Mouse (Mus musculus): ENCODE measurements around the gene Egfr. TPM values are rescaled to one million over a fixed set of nuclear protein-coding genes. Genes with fewer than 3 reads are reported as not detected.

Gene Egfr
- polyA plus RNA-seq, 1 experiment, result 4.1 TPM

- Histone ChIP-seq H3K36me3 (ENCODE audit: control insufficient read depth, insufficient read depth) (no peaks in the 10 kb centered on the region), H3K27me3 (ENCODE audit: control insufficient read depth, insufficient read depth, insufficient read length) (no peaks in the 10 kb centered on the region), H3K79me2 (ENCODE audit: control insufficient read depth, insufficient read depth) (no peaks in the 10 kb centered on the region), H3K4me3 (no peak overlapping the region), H3ac (ENCODE audit: control insufficient read depth, insufficient read length) (no peak overlapping the region), H3K4me2 (ENCODE audit: low read depth) (peak overlapping the region; percentile 31)
- no peak for TF ChIP-seq CEBPB (IDR thresholded peaks at IDR 0.05; ENCODE audit: insufficient read depth, poor library complexity, severe bottlenecking)
- no peak for TF ChIP-seq MYOD1 (IDR thresholded peaks at IDR 0.05; ENCODE audit: control insufficient read depth in 1 of 3, insufficient read length in 2 of 3, low read depth in 2 of 3)
- no peak for TF ChIP-seq MYOG (IDR thresholded peaks at IDR 0.05; ENCODE audit: control insufficient read depth in 1 of 3, insufficient read depth in 1 of 3, insufficient read length in 2 of 3, low read depth in 2 of 3)
- no peak for TF ChIP-seq TCF3 (IDR thresholded peaks at IDR 0.05; ENCODE audit: insufficient read length, low read depth)
- TF ChIP-seq POLR2A (IDR thresholded peaks at IDR 0.05; ENCODE audit: insufficient read length, low read depth), result no peak
- no peak for TF ChIP-seq MAX (IDR thresholded peaks at IDR 0.05; ENCODE audit: low read depth)
- TF ChIP-seq POLR2AphosphoS2 (IDR thresholded peaks at IDR 0.05; ENCODE audit: insufficient read length, low read depth), result no peak
- TF ChIP-seq E2F4 (IDR thresholded peaks at IDR 0.05; ENCODE audit: insufficient read depth), result no peak
- TF ChIP-seq REST (IDR thresholded peaks at IDR 0.05; ENCODE audit: insufficient read depth, insufficient read length), result no peak
- no peak for TF ChIP-seq USF1 (IDR thresholded peaks at IDR 0.05; ENCODE audit: low read depth)
- TF ChIP-seq TCF12 (IDR thresholded peaks at IDR 0.05; ENCODE audit: insufficient read depth, poor library complexity, severe bottlenecking), result no peak
These were observed 40.9 kb downstream of the Egfr start for GRCm38 (mm10) chr11:16792638-16793585.

DNA sequence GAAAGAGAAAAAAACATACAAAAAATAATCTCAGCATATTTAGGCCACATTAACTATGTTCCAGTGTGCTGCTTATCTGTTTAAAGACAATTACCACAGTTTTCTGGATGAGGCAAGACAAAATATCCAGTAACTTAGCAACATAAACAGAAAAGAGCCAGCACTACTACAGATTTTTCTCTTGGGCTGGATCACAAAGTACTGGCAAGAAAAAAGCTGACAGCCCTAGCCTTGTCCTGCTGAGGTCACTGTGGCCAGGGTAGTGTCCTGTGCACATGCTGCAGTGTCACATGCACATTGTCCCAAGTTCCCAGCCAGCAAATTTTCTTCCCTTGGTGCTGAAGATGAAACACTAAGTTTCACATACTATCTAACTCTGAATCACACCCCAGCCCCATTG, 43.0 kb downstream of the Egfr start:
- TF ChIP-seq SRF (IDR thresholded peaks at IDR 0.05; ENCODE audit: control insufficient read depth, insufficient read length, low read depth) (no peak), MYOD1 (IDR thresholded peaks at IDR 0.05; ENCODE audit: control insufficient read depth in 1 of 3, insufficient read length in 2 of 3, low read depth in 2 of 3) (no peak), TCF12 (IDR thresholded peaks at IDR 0.05; ENCODE audit: insufficient read depth, poor library complexity, severe bottlenecking) (no peak), TCF3 (IDR thresholded peaks at IDR 0.05; ENCODE audit: insufficient read length, low read depth) (no peak), REST (IDR thresholded peaks at IDR 0.05; ENCODE audit: insufficient read depth, insufficient read length) (no peak), E2F4 (IDR thresholded peaks at IDR 0.05; ENCODE audit: insufficient read depth) (no peak), CEBPB (IDR thresholded peaks at IDR 0.05; ENCODE audit: insufficient read depth, poor library complexity, severe bottlenecking) (no peak), USF1 (IDR thresholded peaks at IDR 0.05; ENCODE audit: low read depth) (no peak), MYOG (IDR thresholded peaks at IDR 0.05; ENCODE audit: control insufficient read depth in 1 of 3, insufficient read depth in 1 of 3, insufficient read length in 2 of 3, low read depth in 2 of 3) (no peak), POLR2AphosphoS2 (IDR thresholded peaks at IDR 0.05; ENCODE audit: insufficient read length, low read depth) (no peak), MAX (IDR thresholded peaks at IDR 0.05; ENCODE audit: low read depth) (no peak), POLR2A (IDR thresholded peaks at IDR 0.05; ENCODE audit: insufficient read length, low read depth) (no peak)
- Histone ChIP-seq H3K79me2 (ENCODE audit: control insufficient read depth, insufficient read depth) (no peaks in the 10 kb centered on the region), H3K4me2 (ENCODE audit: low read depth) (no peak overlapping the region), H3ac (ENCODE audit: control insufficient read depth, insufficient read length) (no peak overlapping the region), H3K27me3 (ENCODE audit: control insufficient read depth, insufficient read depth, insufficient read length) (no peaks in the 10 kb centered on the region), H3K36me3 (ENCODE audit: control insufficient read depth, insufficient read depth) (no peaks in the 10 kb centered on the region), H3K4me3 (no peak overlapping the region)

DNA sequence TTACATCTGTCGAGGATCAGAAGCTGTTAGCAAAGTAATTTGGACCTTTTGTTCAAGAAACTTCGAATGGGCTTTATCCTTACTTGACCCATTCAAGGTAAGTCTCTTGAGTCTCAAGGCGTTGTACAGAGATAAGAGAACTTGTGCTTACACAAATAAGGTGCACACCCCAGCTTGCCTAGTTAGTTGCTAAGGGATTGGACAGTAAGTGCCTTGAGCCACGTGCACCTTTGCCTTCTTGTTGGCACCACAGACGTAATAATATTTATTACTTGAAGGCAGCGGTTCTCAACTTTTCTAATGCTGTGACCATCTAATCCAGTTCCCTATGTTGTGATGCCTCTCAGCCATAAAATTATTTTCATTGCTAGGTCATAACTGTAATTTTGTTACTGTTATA, 43.5 kb downstream of the Egfr start:
- Histone ChIP-seq H3K27me3 (ENCODE audit: control insufficient read depth, insufficient read depth, insufficient read length) (no peaks in the 10 kb centered on the region), H3K36me3 (ENCODE audit: control insufficient read depth, insufficient read depth) (no peaks in the 10 kb centered on the region), H3K4me2 (ENCODE audit: low read depth) (no peak overlapping the region), H3K79me2 (ENCODE audit: control insufficient read depth, insufficient read depth) (no peaks in the 10 kb centered on the region), H3K4me3 (no peak overlapping the region), H3ac (ENCODE audit: control insufficient read depth, insufficient read length) (no peak overlapping the region)
- TF ChIP-seq CEBPB (IDR thresholded peaks at IDR 0.05; ENCODE audit: insufficient read depth, poor library complexity, severe bottlenecking) (no peak), POLR2A (IDR thresholded peaks at IDR 0.05; ENCODE audit: insufficient read length, low read depth) (no peak)

DNA sequence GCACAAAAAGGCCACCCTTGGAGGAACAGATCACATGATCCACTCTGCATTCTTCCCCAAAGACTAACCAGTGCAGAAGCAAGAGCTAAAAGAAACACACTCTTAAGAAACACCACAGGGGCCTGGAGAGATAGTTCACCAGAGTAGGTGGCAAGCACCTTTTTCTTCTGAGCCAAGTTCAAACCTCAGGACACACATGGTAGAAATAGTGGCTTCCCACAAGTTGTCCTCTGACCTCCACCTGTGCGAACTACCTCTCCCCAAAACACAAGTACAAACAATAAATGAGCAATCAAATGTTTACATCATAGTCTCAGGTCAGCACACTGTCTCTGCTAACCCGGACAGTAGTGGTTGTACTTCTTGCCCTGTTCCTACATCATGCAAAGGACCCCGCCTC, 45.5 kb downstream of the Egfr start:
- H3K27me3 ChIP-seq (ENCODE audit: control insufficient read depth, insufficient read depth, insufficient read length), result no peaks in the 10 kb centered on the region
- H3ac ChIP-seq (ENCODE audit: control insufficient read depth, insufficient read length), result no peak overlapping the region
- H3K36me3 ChIP-seq (ENCODE audit: control insufficient read depth, insufficient read depth), result no peaks in the 10 kb centered on the region
- H3K4me2 ChIP-seq (ENCODE audit: low read depth), result no peak overlapping the region
- H3K79me2 ChIP-seq (ENCODE audit: control insufficient read depth, insufficient read depth), result no peaks in the 10 kb centered on the region
- peak; percentile 1 for TF ChIP-seq USF1 (IDR thresholded peaks at IDR 0.05; ENCODE audit: low read depth)
- no peak for TF ChIP-seq CEBPB (IDR thresholded peaks at IDR 0.05; ENCODE audit: insufficient read depth, poor library complexity, severe bottlenecking)
- no peak overlapping the region for H3K4me3 ChIP-seq

GRCm38 (mm10) chr11:16798136-16798535, 46.1 kb downstream of the Egfr start:
- H3ac ChIP-seq (ENCODE audit: control insufficient read depth, insufficient read length), result no peak overlapping the region
- H3K4me2 ChIP-seq (ENCODE audit: low read depth), result no peak overlapping the region
- H3K4me3 ChIP-seq, result no peak overlapping the region
- no peaks in the 10 kb centered on the region for H3K79me2 ChIP-seq (ENCODE audit: control insufficient read depth, insufficient read depth)
- no peak for TF ChIP-seq MYOG (IDR thresholded peaks at IDR 0.05; ENCODE audit: control insufficient read depth in 1 of 3, insufficient read depth in 1 of 3, insufficient read length in 2 of 3, low read depth in 2 of 3)
- TF ChIP-seq POLR2AphosphoS2 (IDR thresholded peaks at IDR 0.05; ENCODE audit: insufficient read length, low read depth), result no peak
- no peak for TF ChIP-seq SRF (IDR thresholded peaks at IDR 0.05; ENCODE audit: control insufficient read depth, insufficient read length, low read depth)
- TF ChIP-seq POLR2A (IDR thresholded peaks at IDR 0.05; ENCODE audit: insufficient read length, low read depth), result no peak
- no peak for TF ChIP-seq E2F4 (IDR thresholded peaks at IDR 0.05; ENCODE audit: insufficient read depth)
- no peak for TF ChIP-seq MAX (IDR thresholded peaks at IDR 0.05; ENCODE audit: low read depth)
- H3K36me3 ChIP-seq (ENCODE audit: control insufficient read depth, insufficient read depth), result no peaks in the 10 kb centered on the region
- no peaks in the 10 kb centered on the region for H3K27me3 ChIP-seq (ENCODE audit: control insufficient read depth, insufficient read depth, insufficient read length)

Measured in myocyte (in vitro differentiated cells).